Mouse (Mus musculus) MEL (cell line): Measurements from ENCODE around the gene Tmem190.

Experiments used
- CTCF ChIP-seq, 3 experiments: IDR thresholded peaks in 2 of 3; conservative IDR thresholded peaks in 1 of 3; 2 replicates each; pipeline ENCODE4 v1.5.1; 2011 to 2012; ENCODE audit warnings: low read length in 3 of 3, low read depth in 2 of 3, mild to moderate bottlenecking in 2 of 3, improper control_type of control experiment in 1 of 3, inconsistent platforms in 1 of 3, mixed read lengths in 1 of 3, moderate library complexity in 1 of 3; ENCODE audit not compliant: control insufficient read depth in 1 of 3, insufficient read depth in 1 of 3, poor library complexity in 1 of 3, severe bottlenecking in 1 of 3
- TCF12 ChIP-seq: IDR thresholded peaks from 2 replicates; pipeline ENCODE4 v1.6.1; 2014; ENCODE audit warnings: low read depth, mild to moderate bottlenecking, inconsistent platforms, low read length, improper control_type of control experiment, moderate library complexity
- USF1 ChIP-seq: IDR thresholded peaks from 2 replicates; pipeline ENCODE4 v1.6.1; 2014; ENCODE audit warnings: low read depth, mild to moderate bottlenecking, inconsistent platforms, low read length, improper control_type of control experiment, moderate library complexity

DNA sequence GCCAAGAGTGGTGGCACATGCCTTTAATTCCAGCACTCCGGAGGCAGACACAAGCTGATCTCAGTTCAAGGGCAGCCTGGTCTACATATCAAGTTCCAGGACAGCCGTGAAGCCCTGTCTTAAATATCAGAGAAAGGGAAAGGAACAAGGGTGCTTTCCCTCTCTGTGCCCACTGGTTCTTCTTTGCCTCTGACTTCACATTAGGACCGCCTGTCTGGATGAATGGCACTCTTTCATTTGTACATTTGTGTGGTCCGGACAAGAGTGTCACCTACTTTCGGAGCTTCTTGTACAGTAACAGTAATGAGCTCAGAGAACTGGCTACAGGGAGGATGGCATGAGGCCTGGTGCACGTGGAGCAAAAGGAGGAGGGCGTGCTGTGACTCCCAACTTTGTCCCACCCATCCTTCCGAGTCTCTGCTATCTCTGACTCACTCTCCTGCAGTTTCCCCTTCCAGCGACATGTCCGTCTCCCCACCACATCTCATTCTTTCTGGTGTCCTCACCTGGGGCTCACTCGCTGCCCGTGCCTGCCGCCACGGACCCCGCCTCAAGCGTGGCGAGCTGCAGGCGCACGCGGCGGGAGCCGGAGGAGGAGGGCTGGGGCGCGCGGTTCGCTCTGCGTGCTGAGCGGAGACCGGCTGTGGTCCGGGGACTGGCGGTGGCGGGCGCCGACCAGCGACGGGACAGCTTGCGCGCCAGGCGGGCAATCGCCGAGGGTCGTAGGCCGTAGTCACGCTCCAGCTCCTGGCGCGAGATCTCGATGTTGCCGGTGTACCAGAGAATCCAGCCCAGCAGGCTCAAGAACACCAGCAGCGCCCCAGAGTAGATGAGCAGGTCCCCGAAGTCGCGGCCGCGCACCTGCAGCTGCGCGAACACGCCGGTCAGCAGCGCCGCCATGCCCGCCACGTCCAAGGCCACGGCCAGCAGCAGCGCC, 6.0 kb downstream of the Tmem190 start:
- 0 out of 6 replicates have a peak, but pooled peaks of 1 of the 3 experiments have one; percentile 14 for TF ChIP-seq CTCF (IDR thresholded peaks at IDR 0.05 in 2 of 3, conservative IDR thresholded peaks at IDR 0.05 in 1 of 3; ENCODE audit: control insufficient read depth in 1 of 3, insufficient read depth in 1 of 3, low read depth in 2 of 3, low read length in 3 of 3, poor library complexity in 1 of 3, severe bottlenecking in 1 of 3)
- peak; percentile 60; the same call in 1 of the 2 replicates for TF ChIP-seq USF1
- peak; percentile 61; the same call in 1 of the 2 replicates for TF ChIP-seq TCF12
